7 mouse cellular contexts compared by ENCODE assay signal in genomic region chr11:120850331-120851030, GRCm38 (mm10). TPM values are rescaled to one million over a fixed set of nuclear protein-coding genes. Genes with fewer than 3 reads are reported as not detected.
DNase-seq lines count a peak whose midpoint lies in the region; ATAC-seq and TF ChIP-seq lines count a peak whose summit lies in the region.

No protein-coding gene starts in this region.

- ATAC-seq in inflammation-experienced regulatory T-cells, adult 6 months: peak; percentile 65
- no peak for ATAC-seq in neural tube, embryonic 15.5 days (ENCODE audit: low FRiP score)
- ATAC-seq in hindbrain, embryonic 16.5 days: no peak

- peaks cover 2 to 31% of the 10 kb centered on the region in 2 experiments; a peak in 2 of 4 replicates for H3K4me1 ChIP-seq in ES-E14 (ENCODE audit: control insufficient read depth in 2 of 2, insufficient read depth in 2 of 2, low read length in 2 of 2, poor library complexity in 1 of 2)
- no peaks in the 10 kb centered on the region for H3K4me1 ChIP-seq in neural tube, embryonic 15.5 days
- no peaks in the 10 kb centered on the region for H3K4me1 ChIP-seq in hindbrain, embryonic 16.5 days (ENCODE audit: control insufficient read depth, insufficient read depth, low read depth, low read length)

- no peak overlapping the region for H3K4me3 ChIP-seq in ES-E14 (ENCODE audit: insufficient read depth in 1 of 2, low read depth in 1 of 2, low read length in 2 of 2, poor library complexity in 1 of 2, severe bottlenecking in 1 of 2)
- H3K4me3 ChIP-seq in neural tube, embryonic 15.5 days (replicated peaks): no peak overlapping the region
- no peak overlapping the region for H3K4me3 ChIP-seq in hindbrain, embryonic 16.5 days (ENCODE audit: low read length)

- no peaks in the 10 kb centered on the region for H3K27me3 ChIP-seq in neural tube, embryonic 15.5 days (replicated peaks)
- no peaks in the 10 kb centered on the region for H3K27me3 ChIP-seq in hindbrain, embryonic 16.5 days (replicated peaks; ENCODE audit: control insufficient read depth, insufficient read depth, low read length)

- no peaks in the 10 kb centered on the region for H3K36me3 ChIP-seq in ES-E14 (ENCODE audit: control insufficient read depth, insufficient read depth, low read length, poor library complexity, severe bottlenecking)
- peaks cover 5% of the 10 kb centered on the region; the same call in 1 of the 2 replicates for H3K36me3 ChIP-seq in neural tube, embryonic 15.5 days
- H3K36me3 ChIP-seq in hindbrain, embryonic 16.5 days (ENCODE audit: control insufficient read depth, insufficient read depth, low read length): no peaks in the 10 kb centered on the region

- 67% methylated on average over 2 of the region's 2 CpGs for WGBS in neural tube, embryonic 15.5 days
- WGBS in hindbrain, embryonic 16.5 days: 57% methylated on average over 2 of the region's 2 CpGs

- DNase-seq in A20 (ENCODE audit: low read depth, low spot score) (peak; percentile 57), ES-E14 (ENCODE audit: low read depth, low spot score) (no peak)
- DNase-seq in lung, postnatal 36 days: peak; percentile 63
- DNase-seq in cerebellum, postnatal 36 days: no peak

- no peak overlapping the region for H3K4me2 ChIP-seq in neural tube, embryonic 15.5 days
- no peak overlapping the region for H3K4me2 ChIP-seq in hindbrain, embryonic 16.5 days (ENCODE audit: low read length)

- H3K27ac ChIP-seq in ES-E14 (ENCODE audit: insufficient read depth, low read depth, low read length, poor library complexity, severe bottlenecking): peak overlapping the region; percentile 80; the same call in 1 of the 2 replicates
- no peak overlapping the region for H3K27ac ChIP-seq in neural tube, embryonic 15.5 days (replicated peaks)
- no peak overlapping the region for H3K27ac ChIP-seq in hindbrain, embryonic 16.5 days (ENCODE audit: low read depth, low read length)

- no peak overlapping the region for H3K9ac ChIP-seq in ES-E14 (ENCODE audit: insufficient read depth, low read depth, low read length, poor library complexity, severe bottlenecking)
- no peak overlapping the region for H3K9ac ChIP-seq in neural tube, embryonic 15.5 days (replicated peaks)
- no peak overlapping the region for H3K9ac ChIP-seq in hindbrain, embryonic 16.5 days (ENCODE audit: low read depth, low read length)

- in situ Hi-C loops in ES-E14 (cut with MboI; ENCODE audit: low sequenced_read_pairs in 2 of 2, unreplicated experiment in 2 of 2): no loop called here

- H3K9me3 ChIP-seq in ES-E14 (ENCODE audit: control insufficient read depth, insufficient read depth, low read depth, low read length): no peaks in the 10 kb centered on the region
- H3K9me3 ChIP-seq in neural tube, embryonic 15.5 days (replicated peaks): no peaks in the 10 kb centered on the region
- no peaks in the 10 kb centered on the region for H3K9me3 ChIP-seq in hindbrain, embryonic 16.5 days (ENCODE audit: control insufficient read depth, low read length)

TF ChIP-seq in ES-E14, 5 proteins besides CTCF, POLR2A, EP300 and RAD21:
- TF ChIP-seq CHD2 (IDR thresholded peaks at IDR 0.05; ENCODE audit: low read depth, low read length): no peak

RNA-seq across cellular contexts. Expression of gene Fasn, which starts 26.1 kb away (rescaled TPM):
- 210 and 251 TPM in 2 replicates for total RNA-seq in ES-E14 (2012; rRNA removed)
- 10 to 100 TPM; 22.7 to 31.3 (median 29.4) TPM for polyA plus RNA-seq in inflammation-experienced regulatory T-cells, adult 6 months (2017; shearing (Covaris generic))
- polyA plus RNA-seq in neural tube, embryonic 15.5 days (2015; fragmentation: Nextera tagmentation; extraction: Ambion mirVana): 67.9 and 71.0 TPM in 2 replicates
- polyA plus RNA-seq in hindbrain, embryonic 16.5 days (2015; fragmentation: Nextera tagmentation; extraction: Ambion mirVana): 82.9 and 92.6 TPM in 2 replicates

RNA-seq across cellular contexts. Expression of gene Dus1l, which starts 54.3 kb away (rescaled TPM):
- total RNA-seq in ES-E14 (2012; rRNA removed): 101 and 124 TPM in 2 replicates
- polyA plus RNA-seq in inflammation-experienced regulatory T-cells, adult 6 months (2017; shearing (Covaris generic)): 10 to 100 TPM; 30.4 to 34.4 (median 34.3) TPM
- 45.4 and 52.4 TPM in 2 replicates for polyA plus RNA-seq in neural tube, embryonic 15.5 days (2015; fragmentation: Nextera tagmentation; extraction: Ambion mirVana)
- polyA plus RNA-seq in hindbrain, embryonic 16.5 days (2015; fragmentation: Nextera tagmentation; extraction: Ambion mirVana): 46.9 and 48.5 TPM in 2 replicates

Comparison
In these comparisons a context has a peak if more than half of its experiments do, and no peak if none do; other contexts are left out.
1. DNase-seq: peak in A20 (single experiment) and lung, postnatal 36 days (single experiment); none in ES-E14 (single experiment) and cerebellum, postnatal 36 days (0 of 2).